25 mouse cellular contexts compared by ENCODE assay signal in genomic region chr10:123385641-123386040, GRCm38 (mm10).
"Had no signal": no experiment of that assay in that cellular context is flagged by ENCODE, and none has a peak within 500 bp of the region (broad histone marks: within the 10 kb centered on the region; RNA-seq: fewer than 3 reads in every experiment).

No protein-coding gene starts in this region.

- H3K4me1 ChIP-seq: heart, embryonic 10.5 days; heart, embryonic 12.5 days; hindbrain, embryonic 13.5 days; hindbrain, embryonic 15.5 days; kidney, embryonic 15.5 days; limb, embryonic 13.5 days; limb, embryonic 15.5 days; liver, embryonic 12.5 days had no signal

- H3K9ac ChIP-seq: heart, embryonic 12.5 days; hindbrain, embryonic 13.5 days; hindbrain, embryonic 15.5 days; kidney, embryonic 15.5 days; limb, embryonic 13.5 days; limb, embryonic 15.5 days; liver, embryonic 12.5 days; liver, embryonic 14.5 days had no signal

- DNase-seq: gastrocnemius, postnatal 14 days; gastrocnemius, postnatal 36 days; heart, adult 18-20 months; heart, postnatal 10 days; heart, postnatal 36 days; kidney, adult 11 months; kidney, adult 2 months; kidney, adult 9 months; kidney, postnatal 14 days; kidney, postnatal 36 days; layer of hippocampus, adult 9-11 months; layer of hippocampus, postnatal 36 days; left cerebral cortex, postnatal 4 days had no signal

- H3K27me3 ChIP-seq: heart, embryonic 12.5 days; hindbrain, embryonic 13.5 days; hindbrain, embryonic 15.5 days; kidney, embryonic 15.5 days; limb, embryonic 13.5 days; limb, embryonic 15.5 days; liver, embryonic 12.5 days had no signal

- H3K27ac ChIP-seq: heart, embryonic 10.5 days; hindbrain, embryonic 13.5 days; hindbrain, embryonic 15.5 days; hindbrain, postnatal 0 days; kidney, embryonic 15.5 days; kidney, postnatal 0 days; limb, embryonic 13.5 days; limb, embryonic 15.5 days; liver, embryonic 12.5 days; liver, embryonic 14.5 days had no signal

- H3K36me3 ChIP-seq: heart, embryonic 10.5 days; heart, embryonic 12.5 days; hindbrain, embryonic 13.5 days; hindbrain, embryonic 15.5 days; kidney, embryonic 15.5 days; limb, embryonic 13.5 days; limb, embryonic 15.5 days; liver, embryonic 12.5 days had no signal

- H3K4me2 ChIP-seq: heart, embryonic 12.5 days; hindbrain, embryonic 13.5 days; hindbrain, embryonic 15.5 days; kidney, embryonic 15.5 days; limb, embryonic 13.5 days; limb, embryonic 15.5 days; liver, embryonic 12.5 days had no signal

- H3K4me3 ChIP-seq: heart, embryonic 10.5 days; heart, embryonic 12.5 days; hindbrain, embryonic 13.5 days; hindbrain, embryonic 15.5 days; kidney, embryonic 15.5 days; limb, embryonic 13.5 days; limb, embryonic 15.5 days; liver, embryonic 12.5 days had no signal

- H3K9me3 ChIP-seq: heart, embryonic 10.5 days; hindbrain, embryonic 15.5 days; kidney, embryonic 15.5 days; limb, embryonic 13.5 days; limb, embryonic 15.5 days; liver, embryonic 12.5 days had no signal

- ATAC-seq: hindbrain, postnatal 0 days; intestine, embryonic 16.5 days; liver, embryonic 12.5 days had no signal
